Mouse (Mus musculus): ENCODE data around the gene Ep400. TPM values are rescaled to one million over a fixed set of nuclear protein-coding genes. Genes with fewer than 3 reads are reported as not detected.
A peak's percentile ranks its signal among the peaks of the same experiment; 100 is the strongest.

Gene Ep400
- polyA plus RNA-seq (2012; rRNA removed), result 29.4 and 48.4 TPM in 2 replicates

DNA sequence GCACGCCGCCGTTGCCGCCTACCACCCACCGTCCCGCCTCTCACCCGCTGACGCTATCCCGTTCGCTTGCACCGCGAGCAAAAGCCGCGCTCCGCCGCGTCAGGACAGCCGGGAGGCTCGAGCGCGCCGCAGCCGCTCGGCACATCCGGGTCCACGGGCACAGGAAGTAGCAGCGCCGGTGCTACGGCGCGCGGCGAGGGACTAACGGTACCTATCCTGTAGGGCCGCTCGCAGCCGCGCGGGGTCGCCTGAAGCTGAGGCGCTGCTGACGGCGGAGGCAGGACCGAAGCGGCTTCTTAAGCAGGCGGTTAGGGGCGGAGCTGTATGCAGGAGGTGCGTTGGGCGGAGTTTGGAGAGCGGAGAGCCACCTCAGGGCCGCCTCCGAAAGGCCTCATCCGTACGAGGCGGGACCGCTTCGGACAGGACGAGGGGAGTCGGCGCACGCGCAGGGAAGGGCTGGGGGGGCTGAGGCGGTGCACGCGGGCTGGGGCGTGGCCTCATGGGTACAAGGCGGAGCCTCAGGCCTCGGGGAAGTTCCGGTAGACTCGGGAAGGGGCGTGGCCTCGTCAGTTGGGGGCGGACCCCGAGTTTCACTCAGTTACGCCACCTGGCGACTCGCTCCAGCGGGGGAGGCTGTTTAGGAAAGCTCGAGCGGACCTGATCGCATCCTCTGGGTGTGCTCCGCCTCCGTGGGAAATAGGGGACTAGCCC is at the start of gene Ep400:
Gene Ep400 (minus strand): TSS at position 270 of the 711 bp plus-strand sequence.
- DNase-seq (ENCODE audit: low read depth), result peak; percentile 77

DNA sequence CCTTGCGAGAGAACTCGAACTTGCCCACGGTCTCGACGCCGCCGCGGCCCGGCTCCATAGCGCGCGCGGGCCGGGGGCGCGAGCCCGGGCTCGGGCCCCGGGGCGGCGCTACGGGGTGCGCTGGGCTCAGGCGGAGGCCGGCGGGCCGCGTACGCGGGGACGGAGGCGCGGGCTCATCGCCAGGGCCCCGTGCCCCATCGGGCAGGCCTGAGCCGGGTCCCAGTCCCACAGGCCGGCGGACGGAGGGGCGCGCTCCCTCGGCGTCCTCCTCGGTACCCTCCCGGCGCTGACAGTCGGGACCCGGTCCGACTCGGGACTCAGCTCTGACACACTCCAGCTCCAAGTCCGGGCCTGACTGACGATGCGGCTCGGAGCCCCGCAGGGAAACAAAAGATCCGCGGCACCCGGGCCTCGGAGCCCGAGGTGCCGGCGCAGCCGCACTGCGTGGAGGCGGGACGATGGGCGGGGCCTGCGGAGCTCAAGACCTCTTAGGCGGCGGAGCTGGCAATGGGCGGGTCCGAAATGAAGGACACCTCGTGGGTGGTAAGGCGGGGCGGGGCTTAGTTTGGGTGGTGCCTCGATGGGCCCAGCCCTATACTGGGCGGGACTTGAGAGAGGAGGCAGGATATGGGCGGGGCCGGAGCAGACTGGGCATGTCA is 39.3 kb upstream of the Ep400 start, which contains the start of gene Ulk1:
Gene Ulk1 (minus strand): TSS at position 431 of the 659 bp plus-strand sequence.
- no peak for DNase-seq (ENCODE audit: low read depth)

DNA sequence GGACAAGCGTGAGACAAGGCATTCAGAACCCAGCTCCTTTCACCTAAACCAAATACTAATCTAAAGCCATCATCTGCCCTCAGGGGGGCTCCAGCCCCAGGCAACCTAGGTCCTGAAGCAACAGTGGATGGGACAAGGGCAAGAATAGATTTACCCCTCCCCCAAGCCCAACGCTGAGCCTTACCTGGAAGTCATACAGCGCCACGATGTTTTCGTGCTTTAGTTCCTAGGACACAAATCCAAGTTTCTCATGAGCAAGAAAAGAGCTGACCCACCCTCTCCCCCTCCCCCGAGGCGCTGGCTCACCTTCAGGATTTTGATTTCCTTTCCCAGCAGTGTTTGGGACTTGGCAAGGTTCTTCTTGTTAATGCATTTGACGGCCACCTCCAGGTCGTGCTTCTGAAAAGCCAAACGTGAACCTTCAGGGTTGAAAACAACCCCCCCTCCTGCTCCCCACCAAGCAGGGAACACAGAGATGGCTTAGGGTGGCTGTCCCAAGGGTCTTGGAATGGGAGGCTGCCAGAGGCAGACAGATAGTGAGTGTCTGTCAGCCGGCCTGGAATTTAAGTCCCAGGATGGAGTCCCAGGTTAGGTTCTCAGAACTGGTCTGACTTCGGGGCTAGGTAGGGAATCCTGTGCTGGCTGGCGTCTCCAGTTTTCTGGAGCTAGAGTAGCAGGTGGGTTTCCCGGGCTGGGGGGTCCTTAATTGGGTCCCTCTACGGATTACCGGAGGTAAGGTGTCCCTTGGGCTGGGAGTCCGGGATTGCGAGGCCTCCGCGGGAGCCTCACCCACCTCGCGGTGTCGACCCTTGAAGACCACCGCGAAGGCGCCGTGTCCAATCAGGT is 38.5 kb upstream of the Ep400 start:
- no peak for DNase-seq (ENCODE audit: low read depth)

DNA sequence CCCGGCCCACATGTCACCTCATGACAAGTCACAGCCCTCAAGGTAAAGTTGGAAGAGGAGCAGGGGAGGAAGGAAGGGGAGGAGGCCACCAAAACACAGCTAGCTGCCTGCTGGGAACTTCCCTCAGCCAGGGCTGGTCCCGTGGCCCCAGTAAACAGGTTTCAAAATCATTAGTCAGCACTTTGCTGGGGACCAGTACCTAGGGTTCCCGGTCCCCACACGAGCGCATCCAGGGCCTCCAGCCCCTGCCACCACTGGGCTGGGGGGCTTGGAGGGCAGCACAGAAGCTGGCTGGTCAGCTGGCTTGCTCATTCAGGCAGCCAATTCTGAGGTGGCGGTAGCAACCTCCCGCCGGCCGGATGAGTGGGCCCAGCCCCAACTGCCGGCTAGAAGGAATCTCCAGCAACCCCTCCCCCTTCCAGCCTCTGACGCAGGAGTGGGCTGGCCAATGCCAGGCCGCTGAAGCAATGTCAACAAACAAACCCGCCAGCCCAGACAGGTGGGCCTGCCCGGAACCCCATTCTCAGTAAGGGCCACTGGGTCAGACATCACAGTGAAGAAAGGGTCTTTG is 37.6 kb upstream of the Ep400 start:
- DNase-seq (ENCODE audit: low read depth), result no peak

DNA sequence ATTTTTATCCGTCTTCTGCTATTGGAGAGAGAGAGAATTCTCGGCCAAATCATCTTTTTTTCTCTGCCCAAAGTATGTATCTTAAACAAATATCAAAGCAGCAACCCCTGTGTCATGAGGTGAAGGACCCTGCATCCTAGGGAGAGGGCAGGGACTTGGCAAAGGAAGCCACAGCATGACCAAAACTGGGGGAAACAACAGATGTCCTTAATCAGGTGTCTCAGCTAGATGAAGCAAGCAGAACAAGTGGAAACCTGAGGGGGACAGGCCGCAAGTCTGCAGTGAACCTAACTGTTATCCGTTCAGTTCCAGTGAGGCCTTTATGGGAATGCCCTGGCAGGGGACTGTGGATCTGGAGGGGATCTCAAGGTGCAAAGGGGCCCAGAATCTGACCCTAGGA is 36.9 kb upstream of the Ep400 start:
- no peak for DNase-seq (ENCODE audit: low read depth)

DNA sequence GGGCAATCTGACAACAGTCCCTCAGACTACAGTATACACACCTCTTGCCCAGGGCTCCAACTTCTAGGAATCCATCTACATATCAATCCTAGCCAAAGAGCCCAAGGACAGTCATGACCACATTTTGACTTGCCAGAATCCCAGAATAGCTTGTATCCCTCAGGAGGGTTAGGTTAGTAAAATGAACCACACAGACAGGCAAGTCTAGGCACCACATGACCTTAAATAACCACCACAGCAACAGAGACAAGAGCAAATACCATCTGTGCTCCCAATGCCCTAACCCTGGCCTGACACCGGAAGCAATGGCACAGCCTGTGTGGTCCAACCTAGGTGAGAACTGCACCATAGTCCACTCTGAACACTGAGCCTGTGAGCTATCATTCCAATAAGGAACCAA is 36.2 kb upstream of the Ep400 start:
- no peak for DNase-seq (ENCODE audit: low read depth)

DNA sequence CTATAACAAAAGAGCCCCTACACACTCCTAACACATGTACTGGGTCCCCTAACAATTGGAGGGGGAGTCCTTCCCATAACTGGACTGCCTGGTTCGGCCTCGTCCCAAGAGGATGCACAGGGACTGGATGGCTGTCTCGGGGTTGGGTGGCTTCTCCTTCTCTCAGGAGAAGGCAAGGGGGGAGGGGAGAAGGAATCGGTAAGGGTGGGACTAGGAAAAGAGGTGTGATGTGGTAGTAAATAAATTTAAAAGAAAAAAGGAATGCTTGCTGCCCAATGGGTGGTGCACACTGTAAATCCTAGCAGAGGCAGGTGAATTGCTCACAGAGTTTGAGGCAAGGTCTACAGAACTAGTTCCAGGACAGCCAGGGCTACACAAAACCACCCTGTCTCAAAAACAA is 35.6 kb upstream of the Ep400 start:
- DNase-seq (ENCODE audit: low read depth), result no peak

DNA sequence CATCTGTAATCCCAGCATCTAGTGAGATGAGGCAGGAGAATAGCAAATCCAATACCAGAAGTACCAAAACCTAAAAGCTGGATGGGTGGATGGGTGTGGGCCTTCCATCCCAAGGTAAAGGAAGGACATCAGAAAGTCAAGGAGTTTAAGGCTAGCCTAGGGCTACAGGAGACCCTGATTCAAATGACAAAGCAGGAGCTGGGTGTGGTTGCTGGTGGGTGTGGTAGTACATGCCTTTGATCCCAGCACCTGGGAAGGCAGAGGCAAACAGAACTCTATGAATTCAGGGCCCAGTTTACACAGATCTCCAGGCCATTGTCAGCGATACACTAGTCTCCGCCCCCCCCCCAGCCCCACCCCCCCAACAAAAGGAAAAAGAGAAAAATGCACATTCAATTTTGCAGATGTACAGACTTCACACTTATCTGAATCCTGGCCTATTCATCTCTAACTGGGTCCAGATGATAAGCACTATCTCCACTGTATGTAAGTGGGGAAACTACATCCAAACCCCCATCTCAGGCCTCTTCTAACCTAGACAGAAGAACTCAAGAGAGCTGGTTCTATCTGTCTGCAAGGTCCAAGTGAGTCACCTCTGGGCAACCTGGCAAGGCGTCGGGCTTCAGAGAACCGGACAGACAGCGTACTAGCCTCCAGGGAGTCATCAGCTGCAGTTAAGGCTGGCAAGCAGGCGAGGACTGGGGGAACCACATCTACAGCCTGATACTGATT is 33.7 kb upstream of the Ep400 start:
- no peak for DNase-seq (ENCODE audit: low read depth)

DNA sequence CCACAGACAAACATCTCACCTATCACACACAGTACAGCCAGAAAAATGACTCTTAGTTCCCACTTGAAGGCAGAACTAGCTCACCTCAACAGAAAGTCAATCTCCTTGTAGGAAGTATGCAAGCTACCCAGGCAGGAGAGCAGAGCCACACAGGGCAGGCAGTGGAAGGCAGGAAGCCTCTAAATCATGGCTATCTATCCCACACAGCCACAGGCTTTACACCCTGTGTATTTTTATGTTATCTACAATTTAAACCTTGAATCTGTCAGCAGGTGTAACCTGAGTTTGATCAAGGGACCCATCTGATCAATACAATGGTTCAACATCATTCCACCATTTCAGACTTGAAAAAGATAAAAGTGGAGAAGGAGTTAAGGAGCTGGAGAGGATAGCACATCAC is 32.3 kb upstream of the Ep400 start:
- no peak for DNase-seq (ENCODE audit: low read depth)

DNA sequence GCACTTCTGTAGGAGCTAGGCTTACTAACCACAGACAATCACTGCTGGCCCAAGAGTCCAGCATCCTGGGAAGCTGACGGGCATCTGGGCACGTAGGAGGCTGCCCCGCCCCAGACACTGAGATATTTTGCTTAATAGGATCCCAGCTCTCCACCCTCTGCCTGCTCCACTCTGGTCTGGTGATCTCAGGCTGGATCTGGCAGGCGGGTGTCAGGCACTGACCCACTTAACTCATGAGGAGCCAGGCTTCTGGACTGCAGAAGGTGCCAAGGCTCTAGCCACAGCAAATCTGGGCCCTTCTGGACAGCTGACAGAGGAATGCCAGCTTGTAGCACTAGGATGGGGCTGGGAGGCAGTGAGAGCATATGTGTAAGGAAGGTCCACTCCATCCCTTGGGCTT is 31.7 kb upstream of the Ep400 start:
- DNase-seq (ENCODE audit: low read depth), result no peak

DNA sequence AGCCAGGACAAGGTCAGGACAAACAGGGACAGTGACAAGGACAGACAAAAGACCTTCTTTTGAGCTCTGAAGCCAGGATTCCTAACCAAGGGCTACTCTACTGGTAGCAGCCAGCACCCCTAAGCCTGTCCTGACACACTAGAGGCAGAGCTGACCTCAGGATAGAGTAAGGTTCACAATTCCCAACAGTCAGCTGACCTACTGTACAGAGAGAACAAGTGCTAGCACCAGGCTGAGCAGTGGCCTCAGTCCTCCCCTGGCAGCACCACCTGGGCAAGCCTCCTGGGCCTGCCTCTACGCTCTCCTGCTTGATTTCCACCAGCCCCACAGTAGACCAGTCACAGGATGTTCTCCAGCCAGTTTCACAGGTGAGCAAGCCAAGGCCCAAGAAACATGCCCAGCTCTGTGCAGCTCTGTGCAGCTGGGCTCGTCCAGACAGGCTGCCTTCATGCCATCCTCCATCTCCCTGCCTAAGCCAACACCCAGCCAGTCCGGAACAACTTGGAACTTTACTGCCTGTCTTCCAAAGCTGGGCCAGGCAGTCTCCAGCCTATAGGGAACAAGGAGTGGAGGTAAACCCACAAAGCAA is 30.6 kb upstream of the Ep400 start:
- peak; percentile 81 for DNase-seq (ENCODE audit: low read depth)

DNA sequence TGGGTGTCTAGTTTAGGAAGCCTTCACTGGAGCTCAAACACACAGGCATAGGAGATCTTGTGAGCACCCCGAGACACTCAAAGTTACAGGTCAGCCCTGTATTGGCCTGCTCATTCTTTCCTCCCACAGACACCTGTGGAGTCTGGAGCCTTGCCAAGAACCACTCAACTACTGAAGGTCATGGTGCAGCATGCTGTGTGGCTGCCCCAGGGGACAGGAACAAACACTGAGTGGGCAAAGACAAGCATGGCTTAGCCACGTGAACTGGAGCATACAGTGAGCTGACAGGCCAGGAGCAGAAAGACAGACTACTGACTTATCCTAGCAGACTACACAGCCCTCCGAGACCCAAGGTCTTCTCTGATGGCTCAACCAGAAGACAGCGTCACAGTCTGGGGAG is 27.2 kb upstream of the Ep400 start:
- peak; percentile 74 for DNase-seq (ENCODE audit: low read depth)

DNA sequence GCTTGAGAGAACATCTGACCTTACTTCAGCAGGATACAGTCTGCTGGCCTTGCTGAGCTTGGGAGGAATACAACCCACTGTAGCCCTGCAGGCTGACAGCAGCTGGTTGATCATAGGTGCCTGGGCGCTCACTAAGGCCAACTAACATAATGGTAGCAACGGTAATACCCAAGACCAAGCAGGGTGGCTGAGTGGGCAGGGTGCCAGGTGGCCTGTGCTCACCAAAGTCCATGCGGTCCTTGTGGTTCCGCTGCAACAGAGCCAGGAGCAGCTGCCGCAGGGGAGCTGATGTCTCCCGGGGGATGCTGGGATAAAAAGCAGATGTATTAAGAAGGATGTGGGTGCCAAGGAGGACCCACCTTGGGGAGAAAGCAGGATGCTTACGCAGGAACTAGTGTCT is 23.8 kb upstream of the Ep400 start:
- DNase-seq (ENCODE audit: low read depth), result no peak

DNA sequence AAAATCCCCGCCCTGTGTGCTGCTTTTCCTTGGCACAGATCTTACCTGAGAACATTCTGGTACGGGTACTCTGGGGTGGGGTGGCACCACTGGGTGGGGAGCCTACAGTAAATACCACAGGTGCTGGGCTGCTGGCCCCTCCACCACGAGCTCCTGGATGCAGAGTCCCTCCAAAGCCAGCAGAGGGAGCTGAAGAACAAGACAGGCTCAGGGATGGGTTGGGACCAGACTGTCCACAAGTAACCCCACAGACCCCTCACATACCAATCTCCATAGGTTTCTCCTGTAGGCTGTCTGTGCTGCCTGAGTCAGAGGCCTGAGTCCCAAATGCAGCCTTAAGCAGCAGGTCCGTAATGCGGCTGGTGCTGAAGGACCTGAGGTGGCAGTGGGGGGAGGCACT is 18.2 kb upstream of the Ep400 start:
- no peak for DNase-seq (ENCODE audit: low read depth)

DNA sequence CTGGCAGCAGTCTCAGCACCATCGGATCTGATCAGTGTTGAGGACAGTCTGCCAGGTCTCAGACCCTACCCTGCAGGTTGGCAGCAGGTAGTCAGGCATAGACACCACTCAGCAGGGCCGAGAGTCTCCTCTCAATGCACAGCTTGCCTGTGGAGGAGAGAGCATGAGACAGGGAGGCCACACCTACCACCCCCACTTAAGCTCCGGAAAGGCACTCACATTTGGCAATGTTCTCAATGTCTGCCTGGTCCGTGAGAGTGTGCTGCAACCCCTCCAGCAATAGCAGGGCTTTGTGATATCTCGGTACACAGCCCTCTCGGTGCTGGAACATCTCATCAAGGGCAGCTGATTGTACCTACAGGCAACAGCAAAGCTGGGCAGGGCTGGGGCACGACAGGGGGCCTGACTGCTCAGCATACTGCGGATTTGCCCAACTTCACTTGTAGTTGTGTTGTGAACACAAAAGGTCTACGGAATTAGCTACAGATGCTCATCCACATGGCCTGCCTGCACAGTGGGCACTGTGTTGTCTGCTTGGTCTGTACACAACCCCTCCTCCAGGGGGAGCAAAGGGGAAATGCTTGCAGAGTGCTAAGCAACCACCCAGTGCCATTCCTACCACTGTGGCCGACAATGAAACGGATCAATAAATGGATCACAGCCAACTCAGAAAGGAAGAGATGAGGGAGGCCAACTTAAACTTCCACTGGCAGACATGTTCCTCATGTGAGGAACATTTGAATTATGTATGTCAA is 15.7 kb upstream of the Ep400 start:
- no peak for DNase-seq (ENCODE audit: low read depth)

DNA sequence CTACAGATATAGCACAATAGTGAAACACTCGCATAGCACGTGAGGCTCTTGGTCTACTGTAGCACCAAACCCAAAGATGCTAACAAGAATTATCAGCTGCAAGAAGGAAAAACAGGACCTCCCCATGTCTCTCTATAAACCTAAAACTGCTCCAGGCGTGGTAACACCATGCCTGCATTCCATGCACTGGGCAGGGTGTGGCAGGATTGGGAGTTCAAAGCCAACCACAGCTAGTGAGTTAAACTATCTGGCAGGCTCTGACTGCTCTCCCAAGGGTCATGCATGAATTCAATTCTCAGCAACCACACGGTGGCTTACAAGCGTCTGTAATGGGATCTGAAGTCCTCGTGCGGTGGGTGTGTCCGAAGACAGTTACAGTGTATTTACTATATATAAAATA is 12.6 kb upstream of the Ep400 start:
- no peak for DNase-seq (ENCODE audit: low read depth)

DNA sequence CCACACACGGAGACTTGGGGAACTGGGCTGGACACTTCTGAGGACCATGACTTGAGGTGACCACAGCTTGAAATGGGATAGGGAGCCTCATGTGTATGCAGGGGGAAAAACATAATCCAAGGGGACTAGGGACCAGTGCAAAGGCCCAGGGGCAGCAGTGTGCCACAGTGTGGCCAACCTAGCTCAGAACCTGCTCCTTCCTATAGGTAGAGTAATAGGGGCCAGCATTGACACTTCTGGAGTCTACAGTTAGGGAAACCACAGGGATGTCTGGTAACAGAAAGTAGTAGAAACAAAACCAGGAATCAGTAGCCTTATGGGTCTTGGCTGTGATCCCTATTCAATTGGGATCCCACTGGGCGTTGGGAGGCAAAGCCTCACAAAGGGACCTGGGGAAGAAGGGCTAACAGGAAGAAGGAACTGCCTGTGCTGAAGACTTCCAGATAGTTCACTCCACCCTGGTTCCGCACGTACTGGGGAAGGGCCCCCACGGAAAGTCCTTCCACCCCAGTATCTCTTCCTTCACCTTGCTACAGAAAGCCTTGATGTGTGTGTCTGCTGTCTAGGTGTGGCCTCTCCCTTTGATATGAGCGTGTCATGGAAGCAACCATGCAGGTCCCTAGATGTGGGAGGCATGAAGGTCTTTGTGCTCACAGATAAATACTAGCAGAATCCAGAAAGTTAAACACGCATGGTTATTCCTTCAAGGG is 11.2 kb upstream of the Ep400 start:
- no peak for DNase-seq (ENCODE audit: low read depth)

DNA sequence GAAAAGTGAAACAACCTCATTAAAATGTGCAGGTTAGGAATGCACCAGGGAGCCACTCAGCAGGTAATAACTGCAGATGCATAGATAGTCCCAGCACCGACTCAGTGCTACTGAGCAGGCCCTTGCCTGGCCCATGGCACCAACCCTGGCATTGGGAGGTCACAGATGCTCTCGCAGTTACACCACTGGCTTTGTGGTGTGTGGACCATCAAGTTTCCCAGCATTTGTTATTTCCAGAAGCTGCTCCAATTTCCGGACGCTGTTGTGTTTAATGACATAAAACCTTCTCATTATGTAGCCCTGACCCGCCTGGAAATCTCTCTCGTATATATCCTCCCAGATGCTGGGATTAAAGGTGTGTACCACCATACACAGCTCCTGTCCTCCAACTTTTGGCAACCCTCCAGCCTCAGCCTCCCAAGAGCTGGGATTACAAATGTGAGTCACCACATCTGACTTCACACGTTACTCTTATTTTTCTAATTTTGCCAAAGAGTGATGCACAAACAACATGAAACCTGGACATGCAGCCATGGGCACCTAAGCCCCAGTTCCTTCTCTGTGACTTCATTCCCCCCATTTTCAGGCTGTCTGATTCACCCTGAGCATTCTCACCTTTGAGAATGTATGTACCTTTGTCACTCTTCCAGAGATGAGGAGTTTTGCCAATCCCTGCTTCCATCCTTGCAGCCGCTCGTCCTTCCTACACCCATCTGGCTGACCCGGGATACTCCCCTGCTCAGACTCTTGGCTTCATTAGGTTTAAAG is 10.4 kb upstream of the Ep400 start:
- no peak for DNase-seq (ENCODE audit: low read depth)
